Mouse (Mus musculus) bone marrow macrophage, adult 2 months (primary cell): Measurements from ENCODE around the gene Rbm48.

Source experiments
- CTCF ChIP-seq: IDR thresholded peaks from 2 replicates; pipeline ENCODE4 v1.5.1; 2012; ENCODE audit warnings: low read depth, mild to moderate bottlenecking, low read length, moderate library complexity
- POLR2A ChIP-seq: IDR thresholded peaks from 2 replicates; pipeline ENCODE4 v1.6.1; 2012; ENCODE audit warnings: mild to moderate bottlenecking, low read depth, low read length, borderline replicate concordance

GRCm38 (mm10) chr5:3609241-3609640 is 12.9 kb upstream of the Rbm48 start:
- TF ChIP-seq CTCF (no peak), POLR2A (no peak)
